Mouse (Mus musculus) CH12.LX (cell line): ENCODE measurements around the gene Pawr.

ENCODE experiments used
- CHD1 ChIP-seq: IDR thresholded peaks from 2 replicates; pipeline ENCODE4 v1.6.1; 2012; ENCODE audit warnings: low read depth, low read length, improper control_type of control experiment, inconsistent platforms
- CTCF ChIP-seq, 2 experiments: IDR thresholded peaks in 1 of 2; conservative IDR thresholded peaks in 1 of 2; 2 replicates each; pipeline ENCODE4 v1.5.1; 2011 to 2012; ENCODE audit warnings: low read depth in 2 of 2, low read length in 2 of 2, improper control_type of control experiment in 1 of 2, inconsistent platforms in 1 of 2, mild to moderate bottlenecking in 1 of 2, moderate library complexity in 1 of 2
- EP300 ChIP-seq: IDR thresholded peaks from 2 replicates; pipeline ENCODE4 v1.6.1; 2011; ENCODE audit warnings: low read length, improper control_type of control experiment
- JUN ChIP-seq: IDR thresholded peaks from 2 replicates; pipeline ENCODE4 v1.6.1; 2011; ENCODE audit warnings: low read depth, mild to moderate bottlenecking, low read length, improper control_type of control experiment, moderate library complexity; ENCODE audit not compliant: insufficient read depth
- POLR2A ChIP-seq: IDR thresholded peaks from 2 replicates; pipeline ENCODE4 v1.6.1; 2011; ENCODE audit warnings: low read depth, mild to moderate bottlenecking, improper control_type of control experiment, low read length
- TCF12 ChIP-seq: IDR thresholded peaks from 2 replicates; pipeline ENCODE4 v1.6.1; 2014; ENCODE audit warnings: low read depth, mild to moderate bottlenecking, inconsistent platforms, low read length, improper control_type of control experiment
- ZNF384 ChIP-seq: IDR thresholded peaks from 2 replicates; pipeline ENCODE4 v1.6.1; 2012; ENCODE audit warnings: low read depth, low read length, improper control_type of control experiment, inconsistent platforms

DNA sequence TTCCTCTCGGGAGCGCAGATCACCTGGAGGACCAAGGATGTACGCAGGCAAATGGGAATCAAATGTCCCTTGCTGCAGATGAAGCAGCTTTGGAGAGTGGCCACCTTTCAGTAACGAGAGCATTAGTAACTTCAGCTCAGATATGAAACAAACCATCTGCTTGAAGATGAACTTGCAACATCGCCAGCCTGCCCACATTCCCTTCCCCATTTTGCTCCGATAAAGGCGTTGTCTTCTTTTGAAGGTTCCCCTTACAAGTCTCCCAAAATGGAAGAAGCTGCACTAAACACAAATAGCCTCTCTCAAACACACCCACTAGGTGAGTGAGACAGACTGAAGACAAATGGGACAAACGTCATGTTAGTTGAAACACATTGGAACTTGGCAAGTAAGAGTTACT is 119.6 kb downstream of the Pawr start:
- no peak for TF ChIP-seq CTCF (conservative IDR thresholded peaks at IDR 0.05 in 1 of 2, IDR thresholded peaks at IDR 0.05 in 1 of 2; ENCODE audit: low read depth in 2 of 2, low read length in 2 of 2)
- TF ChIP-seq TCF12 = no peak
- TF ChIP-seq POLR2A = no peak
- no peak for TF ChIP-seq EP300
- TF ChIP-seq ZNF384 = no peak
- TF ChIP-seq JUN = no peak
- TF ChIP-seq CHD1 = no peak
